14 mouse cellular contexts compared by ENCODE assay signal in the genomic region with DNA sequence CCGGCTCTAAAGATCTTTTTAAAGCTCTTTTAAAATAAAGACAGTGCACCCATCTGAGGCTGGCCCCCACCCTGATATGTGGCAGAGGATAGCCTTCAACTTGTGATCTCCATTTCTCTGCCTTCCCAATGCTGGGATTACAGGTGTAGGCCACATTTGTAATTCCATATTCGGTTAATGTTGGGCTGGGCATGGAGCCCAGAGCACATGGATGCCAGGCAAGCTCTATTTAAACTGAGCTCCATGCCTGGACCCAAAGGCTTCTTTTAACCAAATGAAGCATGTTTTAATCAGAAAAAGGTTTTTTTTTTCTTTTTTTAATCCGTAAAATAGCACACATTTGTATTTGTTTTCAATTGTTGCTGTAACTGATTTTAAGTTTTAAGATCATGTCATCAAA.
"Had no signal": no experiment of that assay in that cellular context is flagged by ENCODE, and none has a peak within 500 bp of the region (broad histone marks: within the 10 kb centered on the region; RNA-seq: fewer than 3 reads in every experiment).

No protein-coding gene starts in this region.

- H3K27me3 ChIP-seq: neural tube, embryonic 15.5 days had no signal

- H3K9ac ChIP-seq: liver, embryonic 15.5 days; neural tube, embryonic 15.5 days had no signal

- ATAC-seq: lung, postnatal 0 days had no signal

- H3K4me2 ChIP-seq: liver, embryonic 11.5 days; liver, embryonic 15.5 days; neural tube, embryonic 15.5 days had no signal

- H3K4me1 ChIP-seq: liver, embryonic 15.5 days; midbrain, embryonic 10.5 days; neural tube, embryonic 15.5 days had no signal

- H3K4me3 ChIP-seq: liver, embryonic 15.5 days; midbrain, embryonic 10.5 days; myocyte; neural tube, embryonic 15.5 days had no signal

- H3K9me3 ChIP-seq: liver, embryonic 15.5 days; midbrain, embryonic 10.5 days; neural tube, embryonic 15.5 days had no signal

- H3K36me3 ChIP-seq: liver, embryonic 15.5 days; midbrain, embryonic 10.5 days; neural tube, embryonic 15.5 days had no signal

- DNase-seq: kidney, postnatal 36 days; lung, adult 2 months; lung, postnatal 36 days; midbrain, embryonic 14.5 days; spleen, adult 18-20 months; thymus, adult 18-20 months; thymus, postnatal 14 days had no signal

- H3K27ac ChIP-seq: kidney, postnatal 0 days; liver, embryonic 15.5 days; midbrain, embryonic 10.5 days; neural tube, embryonic 15.5 days had no signal
